Mouse (Mus musculus) NIH3T3 (cell line): Measurements from ENCODE around the gene Pak4.
"Not testable (repeated sequence)": the region's sequence is repeated elsewhere in the genome, so short reads cannot be mapped to it uniquely, and the experiment has no call there.

Source experiments
- DNase-seq: peaks from one replicate; pipeline ENCODE4 v3.0.0-alpha.2; 2012; ENCODE audit warnings: low read depth

Gene Pak4

DNA sequence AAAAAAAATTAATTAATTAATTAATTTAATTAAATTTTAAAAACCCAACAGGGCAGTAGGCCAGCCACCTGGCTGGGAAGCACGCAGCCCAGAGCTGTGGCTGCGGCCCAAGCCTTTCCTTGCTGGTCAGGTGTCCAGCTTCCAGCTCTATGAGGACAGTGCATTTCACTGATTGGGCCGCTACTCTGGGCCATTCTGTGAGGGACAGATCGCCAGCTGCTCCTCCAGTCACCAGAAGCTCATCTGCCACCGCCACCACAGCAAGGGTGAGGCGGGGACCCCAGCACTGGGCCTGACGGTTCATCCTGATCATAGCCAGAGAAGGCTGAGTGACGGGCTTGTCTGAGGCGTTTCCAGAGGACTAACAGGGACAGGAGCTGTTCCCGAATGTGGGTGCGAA is 36.0 kb downstream of the Pak4 start:
- DNase-seq, result no peak

DNA sequence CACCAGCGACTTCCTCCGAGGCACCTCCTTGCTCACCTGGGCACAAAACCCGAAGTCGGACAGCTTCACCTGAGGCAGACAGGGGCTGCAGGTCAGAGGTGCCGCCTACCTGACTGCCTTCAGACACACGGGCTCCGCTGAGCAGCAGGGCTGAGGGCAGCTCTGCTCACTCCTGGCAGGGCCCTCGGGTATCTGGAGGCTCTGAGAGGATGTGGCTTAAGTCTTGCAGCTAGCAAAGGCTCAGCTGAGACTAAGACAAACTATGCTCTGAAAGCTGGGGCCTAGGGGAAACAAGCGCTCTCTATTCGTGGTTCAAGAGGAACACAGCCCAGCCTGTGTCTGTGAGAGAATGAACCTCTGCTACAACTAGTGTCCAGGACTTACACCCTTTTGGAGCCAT is 37.1 kb downstream of the Pak4 start:
- DNase-seq, result no peak

DNA sequence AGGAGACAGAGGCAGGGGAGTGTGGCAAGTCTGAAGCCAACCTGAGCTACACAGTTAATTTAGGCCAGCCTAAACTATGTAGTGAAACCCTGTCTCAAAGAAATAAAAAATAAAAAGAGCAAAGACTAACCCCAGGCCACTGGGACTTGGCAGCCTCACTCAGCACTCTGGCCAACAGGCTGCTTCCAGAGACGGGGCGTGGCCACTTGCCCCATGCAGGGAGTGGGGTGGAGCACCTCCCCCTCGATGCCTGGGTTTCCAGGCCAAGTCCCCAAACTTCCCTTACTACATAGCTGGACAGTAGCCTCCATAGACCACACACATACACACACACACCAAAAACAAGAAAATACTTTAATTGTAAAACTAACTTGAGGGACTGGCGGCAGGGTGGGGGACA is 39.5 kb downstream of the Pak4 start:
- peak; percentile 85 for DNase-seq

DNA sequence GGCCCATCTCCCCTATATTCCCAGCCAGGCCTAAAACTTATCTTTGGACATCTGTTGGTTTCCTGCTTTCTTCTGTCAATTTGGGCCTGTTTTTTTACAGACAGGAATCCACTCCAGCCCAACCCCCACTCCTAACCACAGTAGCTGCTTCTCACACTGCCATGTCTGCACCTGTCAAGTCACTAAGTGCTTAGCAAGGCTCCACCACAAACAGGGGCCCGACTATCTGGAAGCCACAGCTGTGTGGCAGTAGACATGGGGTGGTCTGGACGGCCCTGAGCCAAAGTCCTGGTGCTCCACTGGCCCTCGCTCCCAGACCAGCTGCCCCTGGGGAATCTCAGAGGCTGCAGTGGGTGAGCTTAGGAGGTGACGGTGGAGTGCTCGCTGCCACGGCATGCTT is 40.3 kb downstream of the Pak4 start:
- no peak for DNase-seq

- DNase-seq, result no peak
These were observed 40.9 kb downstream of the Pak4 start for GRCm38 (mm10) chr7:28557069-28557468.

DNA sequence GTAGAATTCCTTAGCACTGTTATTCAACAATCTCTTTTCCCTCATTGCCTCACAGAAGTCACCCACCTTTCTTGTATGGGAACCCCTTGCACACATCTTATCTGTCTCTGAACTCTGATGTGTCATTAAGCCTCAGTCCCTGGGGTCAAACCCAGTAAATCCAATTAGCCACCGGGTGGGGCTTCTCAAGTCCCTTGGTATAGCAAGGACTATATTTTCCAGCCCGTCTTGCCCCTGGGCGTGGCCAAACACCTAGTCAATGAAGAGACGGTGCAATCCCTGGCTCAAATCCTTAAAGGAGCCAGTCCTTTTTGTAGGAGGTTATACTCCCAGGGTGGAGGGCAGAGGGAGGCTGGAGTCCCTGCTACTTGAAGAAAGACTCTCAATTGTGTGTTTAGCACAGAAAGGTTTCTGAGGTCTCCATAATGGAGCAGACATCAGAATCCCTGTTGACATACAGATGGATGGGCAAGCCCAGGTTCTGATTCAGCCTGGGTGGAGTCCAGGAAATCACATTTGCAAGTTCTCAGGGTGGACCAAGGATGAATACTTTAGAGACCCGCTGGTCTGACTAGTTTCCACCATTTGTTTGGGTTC is 41.9 kb downstream of the Pak4 start:
- no peak for DNase-seq

DNA sequence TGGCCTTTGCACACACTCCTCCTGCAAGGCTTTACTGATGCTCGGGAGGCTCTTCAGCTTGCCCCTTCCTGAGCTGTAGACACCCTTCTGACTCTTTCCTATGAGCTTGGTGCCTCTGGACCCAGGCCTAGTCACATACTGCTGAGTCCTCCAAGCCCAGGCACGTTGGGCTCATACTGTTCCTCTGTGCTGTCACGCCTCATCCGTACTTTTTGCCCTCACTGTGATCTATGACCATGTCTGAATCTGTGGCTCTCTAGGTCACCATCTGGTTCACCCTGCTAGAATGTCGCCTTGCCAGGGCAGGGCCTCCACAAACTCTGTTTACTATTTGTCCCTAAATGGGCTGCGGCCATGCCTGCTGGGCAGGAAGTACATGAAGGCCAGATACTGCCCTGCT is 44.9 kb downstream of the Pak4 start:
- no peak for DNase-seq

GRCm38 (mm10) chr7:28547628-28548027 is 50.4 kb downstream of the Pak4 start:
- no peak for DNase-seq

DNA sequence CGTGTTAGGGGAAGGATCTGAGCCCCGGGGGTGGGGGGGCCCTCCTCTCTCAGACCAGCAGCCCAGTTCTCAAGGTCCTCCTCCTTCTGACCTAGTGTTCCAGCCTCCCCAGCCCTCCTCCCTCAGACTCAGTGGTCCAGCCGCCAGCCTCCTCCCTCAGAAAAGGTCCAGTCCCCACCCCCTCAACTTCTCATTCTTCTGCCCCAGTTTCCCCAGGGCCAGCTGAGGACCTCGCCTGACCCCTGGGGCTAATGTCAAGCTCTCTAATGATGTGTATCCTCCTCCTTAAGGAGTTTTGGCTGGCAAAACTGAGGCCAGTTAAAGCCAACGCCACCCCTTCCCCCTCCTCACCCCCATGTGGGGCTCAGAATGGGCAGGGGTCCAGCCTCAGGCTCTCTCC is 50.8 kb downstream of the Pak4 start, which contains the start of gene Nccrp1:
Gene Nccrp1, minus strand, starts transcription at position 101 of the 400 bp plus-strand sequence.
- DNase-seq, result no peak

- no peak for DNase-seq
These were observed 51.3 kb downstream of the Pak4 start for GRCm38 (mm10) chr7:28546649-28547048.

DNA sequence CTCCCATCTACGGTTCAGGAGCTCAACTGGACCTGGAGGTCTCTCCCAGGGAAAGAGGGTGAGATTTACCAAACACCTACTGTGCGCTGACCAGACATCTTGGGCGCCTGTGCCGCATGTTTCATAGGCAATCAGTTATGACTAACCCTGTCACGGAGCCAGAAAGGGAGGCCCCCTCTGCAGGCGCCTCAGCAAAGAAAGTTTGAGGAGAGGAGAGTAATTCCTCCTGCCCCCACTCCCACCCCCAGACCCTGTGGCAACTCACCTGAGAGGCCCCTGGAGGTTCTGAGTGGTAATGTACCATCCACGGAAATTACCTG is 52.1 kb downstream of the Pak4 start:
- DNase-seq, result no peak

GRCm38 (mm10) chr7:28545048-28545890 is 52.7 kb downstream of the Pak4 start:
- DNase-seq, result peak; percentile 51

DNA sequence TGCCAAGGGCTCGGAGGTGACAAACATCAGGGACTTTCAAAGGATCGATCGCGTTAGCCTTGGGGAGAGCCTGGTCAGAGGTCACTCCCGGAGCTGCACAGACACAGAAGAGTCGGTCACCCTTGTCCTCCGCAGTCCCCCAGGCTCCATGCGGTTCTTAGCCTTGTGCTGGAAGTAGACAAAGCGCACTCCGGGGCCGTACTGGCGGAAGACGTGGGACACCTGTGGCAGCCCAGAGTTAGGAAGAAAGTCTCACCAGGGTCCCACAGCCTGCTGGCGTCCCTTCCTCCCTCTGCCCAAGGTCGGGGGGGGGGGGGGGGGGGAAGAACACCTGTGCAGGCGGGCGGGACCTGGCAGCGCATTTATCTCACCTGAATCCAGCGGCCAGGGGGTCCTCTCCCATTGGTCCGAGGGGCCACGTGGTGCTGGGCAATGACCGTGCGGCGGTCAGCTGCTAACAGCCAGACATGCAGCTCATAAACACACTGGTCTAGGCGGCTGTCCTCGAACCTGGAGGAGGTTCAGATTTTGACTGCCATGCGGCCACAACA is 53.9 kb downstream of the Pak4 start:
- no peak for DNase-seq

DNA sequence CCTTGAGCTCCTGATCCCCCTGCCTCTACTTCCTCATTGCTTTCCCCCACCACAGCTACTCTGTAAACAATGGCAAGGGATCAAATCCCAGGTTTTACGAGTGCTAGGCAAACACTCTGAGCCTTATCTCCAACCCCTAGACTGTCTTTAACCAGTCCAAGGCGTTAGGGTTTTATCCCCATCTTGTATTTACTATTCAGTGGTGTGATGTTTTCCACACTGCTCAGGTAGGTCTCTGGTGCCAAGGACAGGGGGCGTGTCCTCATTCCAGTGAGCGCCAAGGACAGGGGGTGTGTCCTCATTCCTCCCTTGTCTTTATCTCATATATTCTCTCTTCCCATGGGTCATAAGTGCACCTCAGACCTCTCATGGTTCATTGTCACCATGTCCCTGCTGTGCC is 57.5 kb downstream of the Pak4 start, which contains the start of gene Sycn:
Gene Sycn, plus strand, starts transcription at position 360 of the 400 bp plus-strand sequence.
- DNase-seq, result no peak

GRCm38 (mm10) chr7:28538886-28539285 is 59.1 kb downstream of the Pak4 start:
- DNase-seq, result not testable (repeated sequence)

DNA sequence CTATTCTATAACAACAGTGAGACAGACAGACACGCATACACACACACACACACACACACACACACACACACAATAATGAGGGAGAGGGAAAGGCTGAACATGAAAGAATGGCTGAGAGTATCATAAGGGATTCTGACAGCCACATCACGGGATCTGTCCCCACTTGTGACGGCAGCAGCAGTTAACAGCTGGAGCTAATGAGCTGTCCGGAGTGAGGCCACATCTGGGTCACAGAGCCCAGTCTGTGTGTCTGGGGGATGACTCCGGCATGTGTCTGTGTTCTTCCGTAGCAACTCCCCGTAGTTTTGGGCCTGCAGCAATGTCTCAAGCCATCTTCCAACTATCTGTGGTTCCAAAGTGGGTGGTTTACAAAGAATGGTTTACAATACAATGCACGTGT is 66.0 kb downstream of the Pak4 start:
- DNase-seq, result no peak

DNA sequence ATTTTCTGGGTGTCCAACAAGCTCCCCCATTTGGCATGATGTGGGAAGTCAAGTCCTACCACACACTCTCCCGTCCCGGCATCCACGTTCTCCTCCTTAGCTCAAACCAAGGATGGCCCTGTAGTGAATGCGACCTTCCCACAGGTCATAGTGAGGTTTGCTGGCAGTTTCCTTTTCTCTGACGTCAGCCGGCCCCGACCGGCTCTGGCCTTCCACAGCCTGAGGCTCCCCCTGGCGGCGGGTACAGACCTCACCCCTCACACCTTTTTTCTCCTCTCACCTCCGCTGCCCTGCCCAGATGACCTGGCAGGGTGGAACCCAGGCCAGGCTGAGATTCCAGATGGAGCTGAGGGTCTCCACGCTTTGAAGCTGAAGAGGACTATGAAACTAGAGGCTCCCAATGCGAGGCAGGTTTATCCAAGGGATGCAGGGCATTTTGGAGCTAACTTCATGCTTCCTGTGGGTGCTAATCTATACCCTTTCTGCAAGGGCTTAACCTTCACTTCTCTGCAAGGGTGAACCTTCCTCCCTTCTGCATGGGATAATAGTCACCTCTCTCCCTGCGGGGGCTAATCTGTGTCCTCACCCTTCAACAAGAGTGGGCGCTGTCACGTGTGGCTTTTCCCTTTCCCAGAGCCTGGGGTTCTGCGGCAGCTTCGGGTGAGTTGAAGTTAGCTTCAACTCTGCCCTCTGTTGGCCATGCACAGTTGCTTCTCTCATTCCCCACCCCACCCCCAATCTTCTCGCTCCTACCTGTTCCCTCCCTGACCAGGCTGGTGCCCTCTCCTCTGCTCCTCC is 69.9 kb downstream of the Pak4 start:
- peak; percentile 79 for DNase-seq

DNA sequence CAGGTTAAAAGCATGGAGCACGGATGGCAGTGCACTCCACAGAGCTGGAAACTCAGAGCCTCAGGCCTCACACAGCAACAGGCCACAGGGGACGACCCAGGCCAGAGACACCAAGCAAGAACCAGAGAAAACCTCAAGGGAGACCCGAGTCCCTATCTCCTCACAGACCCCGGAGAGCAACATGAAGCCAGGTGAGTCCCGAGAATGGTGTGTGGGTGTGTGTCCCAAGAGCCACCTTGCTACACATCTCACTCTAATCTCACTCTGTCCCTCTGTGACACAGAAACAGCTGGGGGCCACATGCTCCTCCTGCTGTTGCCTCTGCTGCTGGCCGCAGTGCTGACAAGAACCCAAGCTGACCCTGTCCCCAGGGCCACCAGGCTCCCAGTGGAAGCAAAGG is 75.4 kb downstream of the Pak4 start, which contains the start of gene Ifnl3:
Gene Ifnl3, plus strand, starts transcription at position 301 of the 400 bp plus-strand sequence.
- DNase-seq, result not testable (repeated sequence)

- DNase-seq, result no peak
These were observed 86.5 kb downstream of the Pak4 start for GRCm38 (mm10) chr7:28511441-28511840.

DNA sequence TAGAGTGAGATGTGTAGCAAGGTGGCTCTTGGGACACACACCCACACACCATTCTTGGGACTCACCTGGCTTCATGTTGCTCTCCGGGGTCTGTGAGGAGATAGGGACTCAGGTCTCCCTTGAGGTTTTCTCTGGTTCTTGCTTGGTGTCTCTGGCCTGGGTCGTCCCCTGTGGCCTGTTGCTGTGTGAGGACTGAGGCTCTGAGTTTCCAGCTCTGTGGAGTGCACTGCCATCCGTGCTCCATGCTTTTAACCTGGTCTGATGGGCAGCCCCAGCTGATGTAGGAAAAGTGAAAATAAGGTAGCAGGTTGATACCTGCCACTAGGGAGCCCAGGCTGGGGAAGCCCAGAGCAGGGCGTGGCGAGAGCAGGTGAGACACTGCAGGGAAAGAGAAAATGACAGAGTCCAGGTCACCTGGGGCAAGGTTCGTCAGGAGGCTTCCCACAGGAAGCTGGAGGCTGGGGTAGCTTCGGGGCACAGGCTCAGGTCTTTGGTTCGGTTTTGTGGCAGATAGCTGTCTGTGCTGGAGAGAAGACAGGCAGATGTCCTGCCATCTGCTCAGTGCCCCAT is 87.5 kb downstream of the Pak4 start, which contains the start of gene Ifnl2:
Gene Ifnl2, minus strand, starts transcription at position 51 of the 570 bp plus-strand sequence.
- DNase-seq, result not testable (repeated sequence)

- DNase-seq, result not testable (repeated sequence)
These were observed 88.9 kb downstream of the Pak4 start for GRCm38 (mm10) chr7:28509121-28509520.
